Mouse (Mus musculus): ENCODE measurements around the gene Gng5. TPM values are rescaled to one million over a fixed set of nuclear protein-coding genes. Genes with fewer than 3 reads are reported as not detected.

Gng5 gene
- polyA plus RNA-seq, 1 experiment from 2014 or later = 1,024 TPM

DNA sequence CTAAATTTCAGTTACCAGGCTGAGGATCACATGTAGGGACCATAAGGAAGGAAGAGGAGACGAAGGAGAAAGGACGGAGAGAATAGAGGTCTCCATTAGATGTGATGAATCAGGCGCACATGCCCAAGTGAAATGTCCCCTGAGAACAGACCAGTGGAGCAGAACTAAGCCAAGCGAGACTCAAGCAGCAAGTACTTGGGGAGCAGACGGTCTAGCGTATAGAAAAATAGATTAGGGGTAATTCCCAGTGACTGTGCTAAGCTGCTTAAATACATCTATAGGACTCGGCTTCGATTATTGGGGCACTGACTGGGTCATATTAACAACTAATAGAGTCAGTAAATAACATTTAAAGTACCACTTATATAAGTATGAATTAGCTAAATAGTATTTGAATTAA, 4.7 kb upstream of the Gng5 start:
- 88% methylated on average over 8 of the region's 8 CpGs for WGBS
- no peak overlapping the region for H3K4me2 ChIP-seq (ENCODE audit: low read depth, low read length)
- H3K4me3 ChIP-seq (ENCODE audit: low read length) = no peak overlapping the region
- H3K27ac ChIP-seq (ENCODE audit: low read length) = no peak overlapping the region
- no peaks in the 10 kb centered on the region for H3K36me3 ChIP-seq (ENCODE audit: control insufficient read depth, insufficient read depth, low read length)
- no peaks in the 10 kb centered on the region for H3K9me3 ChIP-seq (ENCODE audit: control insufficient read depth, low read length)
- no peak overlapping the region for H3K9ac ChIP-seq (ENCODE audit: low read depth, low read length)
- H3K4me1 ChIP-seq (ENCODE audit: control insufficient read depth, insufficient read depth, low read length) = 0 out of 2 replicates have a peak, but pooled peaks cover 3% of the 10 kb centered on the region
- no peak for ATAC-seq
- H3K27me3 ChIP-seq (replicated peaks; ENCODE audit: control insufficient read depth, insufficient read depth, low read length) = no peaks in the 10 kb centered on the region

DNA sequence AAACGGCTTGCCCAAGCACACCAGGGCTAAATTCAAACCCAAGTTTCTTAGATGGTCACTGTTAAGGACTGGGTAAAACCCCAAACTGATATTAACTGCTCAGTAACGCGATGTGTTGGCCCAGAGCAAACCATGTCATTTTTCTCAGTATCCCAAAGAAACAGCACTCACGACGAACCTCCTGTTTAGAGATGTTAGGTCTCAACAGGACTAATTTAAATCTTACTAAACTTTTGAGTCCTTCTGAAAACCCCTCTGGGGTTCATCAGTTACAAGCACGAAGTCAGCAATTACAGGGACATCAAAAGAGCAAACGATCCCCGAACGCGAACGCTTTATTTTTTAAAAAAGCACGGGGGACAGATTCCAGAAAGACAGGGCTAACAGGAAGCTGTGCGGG, 618 bp upstream of the Gng5 start:
- Histone ChIP-seq H3K27ac (ENCODE audit: low read length) (peak overlapping the region; percentile 96), H3K4me2 (ENCODE audit: low read depth, low read length) (peak overlapping the region; percentile 62), H3K4me3 (ENCODE audit: low read length) (peak overlapping the region; percentile 66), H3K27me3 (replicated peaks; ENCODE audit: control insufficient read depth, insufficient read depth, low read length) (no peaks in the 10 kb centered on the region), H3K4me1 (ENCODE audit: control insufficient read depth, insufficient read depth, low read length) (peaks cover 25% of the 10 kb centered on the region), H3K9ac (ENCODE audit: low read depth, low read length) (peak overlapping the region; percentile 81), H3K36me3 (ENCODE audit: control insufficient read depth, insufficient read depth, low read length) (no peaks in the 10 kb centered on the region; the same call in 1 of the 2 replicates), H3K9me3 (ENCODE audit: control insufficient read depth, low read length) (no peaks in the 10 kb centered on the region)
- 0 out of 2 replicates have a peak, but pooled peaks have one; percentile 4 for ATAC-seq
- WGBS = 3% methylated on average over 13 of the region's 13 CpGs

DNA sequence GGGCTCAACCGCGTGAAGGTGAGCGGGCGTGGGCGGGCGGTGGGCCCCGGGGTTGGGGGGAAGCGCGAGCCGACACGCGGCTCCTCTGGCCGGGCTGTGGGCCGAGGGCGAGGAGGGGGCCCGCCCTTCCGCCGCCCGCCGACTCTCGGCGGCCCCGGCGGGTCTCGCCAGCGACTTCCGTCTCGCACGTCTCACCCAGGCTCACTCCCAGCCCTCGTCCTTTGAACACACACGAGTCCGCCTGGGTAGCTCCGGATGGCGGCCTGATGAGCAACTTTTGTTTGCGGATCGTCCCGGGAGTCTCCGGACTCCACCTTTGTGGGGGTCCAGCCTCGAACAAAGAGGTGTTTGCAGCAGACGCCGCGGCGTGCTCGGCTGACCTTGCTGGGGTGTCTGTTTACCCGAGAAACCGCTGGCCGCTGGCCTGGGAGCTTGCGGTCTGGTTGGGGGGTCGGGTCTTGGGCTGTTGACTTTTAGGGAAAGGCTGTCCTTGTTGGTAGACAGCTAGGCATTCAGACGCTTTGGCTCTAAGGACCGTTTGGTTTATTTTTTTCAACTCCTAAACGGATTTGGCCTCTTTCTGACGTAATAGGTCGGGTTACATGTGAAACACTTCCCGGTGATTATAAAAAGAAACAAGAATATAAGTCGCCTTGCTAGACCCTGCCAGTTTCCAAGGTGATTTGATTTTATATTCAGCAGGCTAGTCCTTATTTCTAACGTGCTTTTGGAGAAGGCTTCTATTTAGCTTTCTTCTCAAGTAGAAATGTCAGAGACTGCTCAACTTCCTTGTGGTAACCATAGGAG, 599 bp downstream of the Gng5 start:
- H3K9me3 ChIP-seq (ENCODE audit: control insufficient read depth, low read length) = no peaks in the 10 kb centered on the region
- WGBS = under 1% methylated on average over 50 of the region's 57 CpGs
- H3K27me3 ChIP-seq (replicated peaks; ENCODE audit: control insufficient read depth, insufficient read depth, low read length) = no peaks in the 10 kb centered on the region

DNA sequence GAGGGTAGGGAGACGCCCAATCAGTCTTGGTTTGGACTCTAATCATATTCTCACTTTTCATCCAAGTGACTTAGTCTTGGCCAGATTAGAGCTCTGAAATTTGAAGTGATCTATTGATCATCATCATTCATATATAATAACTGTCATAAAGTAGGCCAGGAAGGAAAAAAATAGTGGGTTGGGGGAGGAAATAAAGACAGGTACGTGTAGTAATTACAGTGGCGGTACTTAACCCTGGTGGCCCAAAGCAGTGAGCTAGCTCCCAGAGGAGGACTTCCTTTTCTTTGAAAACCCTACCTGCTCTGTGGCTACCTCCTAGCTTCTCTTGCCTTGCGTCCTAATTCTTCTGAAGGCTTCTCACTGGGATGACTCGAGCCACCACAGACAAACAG, 1.2 kb downstream of the Gng5 start:
- Histone ChIP-seq H3K4me3 (ENCODE audit: low read length) (peak overlapping the region; percentile 66), H3K27ac (ENCODE audit: low read length) (peak overlapping the region; percentile 85), H3K36me3 (ENCODE audit: control insufficient read depth, insufficient read depth, low read length) (peaks cover 4% of the 10 kb centered on the region), H3K27me3 (replicated peaks; ENCODE audit: control insufficient read depth, insufficient read depth, low read length) (no peaks in the 10 kb centered on the region), H3K4me2 (ENCODE audit: low read depth, low read length) (peak overlapping the region; percentile 80), H3K9ac (ENCODE audit: low read depth, low read length) (peak overlapping the region; percentile 81), H3K4me1 (ENCODE audit: control insufficient read depth, insufficient read depth, low read length) (peaks cover 25% of the 10 kb centered on the region), H3K9me3 (ENCODE audit: control insufficient read depth, low read length) (no peaks in the 10 kb centered on the region)
- 7% methylated on average over 5 of the region's 5 CpGs for WGBS
- no peak for ATAC-seq

More for the DNA sequence above, 599 bp downstream of the Gng5 start:
- no peaks in the 10 kb centered on the region; the same call in 1 of the 2 replicates for H3K36me3 ChIP-seq (ENCODE audit: control insufficient read depth, insufficient read depth, low read length)
- peak overlapping the region; percentile 85 for H3K27ac ChIP-seq (ENCODE audit: low read length)
- ATAC-seq = peak; percentile 74
- peak overlapping the region; percentile 66 for H3K4me3 ChIP-seq (ENCODE audit: low read length)
- peaks cover 25% of the 10 kb centered on the region for H3K4me1 ChIP-seq (ENCODE audit: control insufficient read depth, insufficient read depth, low read length)
- peak overlapping the region; percentile 81 for H3K9ac ChIP-seq (ENCODE audit: low read depth, low read length)
- peak overlapping the region; percentile 80 for H3K4me2 ChIP-seq (ENCODE audit: low read depth, low read length)

DNA sequence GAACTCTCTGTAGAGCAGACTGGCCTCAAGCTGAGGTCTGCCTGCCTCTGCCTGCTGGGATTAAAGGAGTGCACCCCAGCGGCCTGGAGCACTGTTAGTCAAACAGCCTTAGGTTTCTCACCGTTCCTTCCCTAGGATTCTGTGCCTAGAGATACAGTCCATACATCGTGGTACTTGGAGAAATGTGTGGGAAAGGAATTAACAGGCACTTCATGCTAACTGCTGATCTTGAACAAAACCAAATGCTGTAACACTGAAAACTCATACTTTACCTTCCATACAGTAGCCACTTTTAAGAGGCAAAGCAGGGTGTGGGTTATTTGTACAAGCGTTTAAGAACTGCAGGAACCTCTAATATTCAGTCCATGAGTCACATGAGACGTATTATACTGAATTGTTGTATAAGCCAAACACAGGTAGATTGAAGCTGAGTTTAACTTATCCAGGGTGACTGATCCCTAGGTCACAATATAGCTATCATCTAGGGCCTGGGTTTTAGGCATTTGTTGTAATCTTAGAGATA, 2.1 kb downstream of the Gng5 start:
- peaks cover 25% of the 10 kb centered on the region for H3K4me1 ChIP-seq (ENCODE audit: control insufficient read depth, insufficient read depth, low read length)
- H3K9ac ChIP-seq (ENCODE audit: low read depth, low read length) = peak overlapping the region; percentile 81
- 37% methylated on average over 5 of the region's 5 CpGs for WGBS
- no peaks in the 10 kb centered on the region for H3K9me3 ChIP-seq (ENCODE audit: control insufficient read depth, low read length)
- peak overlapping the region; percentile 80 for H3K4me2 ChIP-seq (ENCODE audit: low read depth, low read length)
- no peak for ATAC-seq
- no peak overlapping the region for H3K27ac ChIP-seq (ENCODE audit: low read length)
- H3K36me3 ChIP-seq (ENCODE audit: control insufficient read depth, insufficient read depth, low read length) = peaks cover 6% of the 10 kb centered on the region
- peak overlapping the region; percentile 66 for H3K4me3 ChIP-seq (ENCODE audit: low read length)
- H3K27me3 ChIP-seq (replicated peaks; ENCODE audit: control insufficient read depth, insufficient read depth, low read length) = no peaks in the 10 kb centered on the region

DNA sequence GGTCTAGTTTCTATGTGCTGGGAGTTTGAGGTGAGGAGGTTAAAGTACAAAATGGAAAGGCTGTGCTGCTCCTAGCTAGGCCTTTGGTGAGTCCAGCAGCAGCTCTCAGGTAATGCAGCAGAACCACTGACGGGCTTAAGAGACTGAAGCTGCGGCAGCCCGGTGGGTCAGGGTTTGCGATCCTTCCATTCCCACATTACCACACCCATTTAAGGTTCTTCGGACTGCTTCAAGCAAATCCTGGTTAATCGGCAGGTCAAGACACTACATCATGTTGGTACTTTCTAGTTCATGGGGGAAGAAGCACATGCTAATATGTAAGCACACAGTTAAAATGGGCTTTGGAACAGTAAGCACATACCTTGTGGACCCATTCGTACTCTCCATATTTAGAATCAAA, 7.1 kb downstream of the Gng5 start:
- no peak overlapping the region for H3K4me3 ChIP-seq (ENCODE audit: low read length)
- no peak overlapping the region for H3K4me2 ChIP-seq (ENCODE audit: low read depth, low read length)
- ATAC-seq = no peak
- no peak overlapping the region for H3K9ac ChIP-seq (ENCODE audit: low read depth, low read length)
- no peaks in the 10 kb centered on the region for H3K27me3 ChIP-seq (replicated peaks; ENCODE audit: control insufficient read depth, insufficient read depth, low read length)
- no peaks in the 10 kb centered on the region for H3K9me3 ChIP-seq (ENCODE audit: control insufficient read depth, low read length)
- H3K36me3 ChIP-seq (ENCODE audit: control insufficient read depth, insufficient read depth, low read length) = peaks cover 11% of the 10 kb centered on the region
- 92% methylated on average over 7 of the region's 7 CpGs for WGBS
- H3K4me1 ChIP-seq (ENCODE audit: control insufficient read depth, insufficient read depth, low read length) = peaks cover 12% of the 10 kb centered on the region
- H3K27ac ChIP-seq (ENCODE audit: low read length) = no peak overlapping the region

DNA sequence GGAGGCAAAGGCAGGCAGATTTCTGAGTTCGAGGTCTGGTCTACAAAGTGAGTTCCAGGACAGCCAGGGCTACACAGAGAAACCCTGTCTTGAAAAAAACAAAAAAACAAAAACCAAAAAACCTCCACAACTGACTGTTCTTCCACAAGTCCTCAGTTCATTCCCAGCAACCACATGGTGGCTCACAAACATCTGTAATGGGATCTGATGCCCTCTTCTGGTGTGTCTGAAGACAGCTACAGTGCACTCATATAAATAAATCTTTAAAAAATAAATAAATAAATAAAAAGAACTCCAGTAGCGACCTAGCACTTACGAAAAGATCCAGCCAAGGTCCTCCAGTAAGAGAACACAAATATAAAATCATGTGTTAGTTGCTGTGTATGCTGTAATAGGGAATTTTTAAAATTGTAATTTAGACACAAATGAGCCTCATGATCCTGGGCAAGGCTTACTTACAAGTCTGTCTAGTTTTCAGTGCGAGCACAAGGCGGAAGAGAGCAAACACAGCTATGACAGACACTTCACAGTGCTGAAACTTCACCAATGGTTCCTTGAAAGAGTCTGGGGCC, 20.7 kb downstream of the Gng5 start:
- peak overlapping the region; percentile 76 for H3K4me2 ChIP-seq (ENCODE audit: low read depth, low read length)
- 29% methylated on average over 5 of the region's 5 CpGs for WGBS
- H3K9ac ChIP-seq (ENCODE audit: low read depth, low read length) = peak overlapping the region; percentile 93
- peak overlapping the region; percentile 99 for H3K27ac ChIP-seq (ENCODE audit: low read length)
- no peaks in the 10 kb centered on the region for H3K27me3 ChIP-seq (replicated peaks; ENCODE audit: control insufficient read depth, insufficient read depth, low read length)
- peaks cover 2% of the 10 kb centered on the region; the same call in 1 of the 2 replicates for H3K4me1 ChIP-seq (ENCODE audit: control insufficient read depth, insufficient read depth, low read length)
- H3K4me3 ChIP-seq (ENCODE audit: low read length) = peak overlapping the region; percentile 86
- peaks cover 8% of the 10 kb centered on the region for H3K36me3 ChIP-seq (ENCODE audit: control insufficient read depth, insufficient read depth, low read length)
- ATAC-seq = no peak
- no peaks in the 10 kb centered on the region for H3K9me3 ChIP-seq (ENCODE audit: control insufficient read depth, low read length)

DNA sequence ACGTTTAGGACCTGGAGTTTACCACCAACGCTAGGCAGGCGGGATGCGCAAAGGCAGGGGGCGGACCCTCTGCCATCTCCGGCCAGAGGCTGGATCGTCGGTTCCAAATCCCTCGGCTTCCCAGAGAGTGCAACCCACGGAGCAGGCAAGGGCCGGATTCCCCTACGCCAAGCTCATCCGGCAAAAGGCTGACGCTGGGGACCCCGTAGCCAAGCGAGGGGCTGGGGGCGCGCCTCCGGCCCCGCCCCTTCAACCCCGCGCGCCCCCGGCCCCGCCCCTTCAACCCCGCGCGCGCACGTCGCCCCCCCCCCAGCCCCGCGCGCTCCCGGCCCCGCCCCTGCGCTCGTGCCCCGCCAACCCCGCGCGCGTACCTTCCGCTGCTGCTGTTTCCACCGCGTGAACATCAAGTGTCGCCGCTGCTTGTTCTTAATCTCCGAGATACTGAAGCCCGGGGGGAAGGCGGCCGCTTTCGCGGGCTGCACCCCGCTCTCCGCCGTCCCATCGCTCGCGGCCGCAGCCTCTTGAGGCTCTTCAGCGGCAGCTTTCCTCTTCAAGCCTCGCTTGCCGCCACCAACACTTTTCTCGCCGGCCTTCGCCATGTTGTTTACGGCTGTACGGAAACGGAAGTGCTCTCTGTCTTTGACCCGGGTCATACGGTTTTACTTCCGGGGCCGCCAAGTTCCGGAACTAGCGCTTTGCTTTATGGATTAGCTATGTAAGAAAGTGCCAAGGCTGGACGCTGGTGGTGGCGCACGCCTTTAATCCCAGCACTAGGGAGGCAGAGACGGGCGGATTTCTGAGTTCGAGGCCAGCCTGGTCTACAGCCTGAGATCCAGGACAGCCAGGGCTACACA, 21.4 kb downstream of the Gng5 start, which contains the start of gene Rpf1:
Gene Rpf1 (minus strand): TSS at position 632 of the 854 bp plus-strand sequence.
- WGBS = under 1% methylated on average over 61 of the region's 82 CpGs

More for the DNA sequence above, 21.4 kb downstream of the Gng5 start, which contains the start of gene Rpf1:
- peaks cover 8% of the 10 kb centered on the region for H3K36me3 ChIP-seq (ENCODE audit: control insufficient read depth, insufficient read depth, low read length)
- H3K9ac ChIP-seq (ENCODE audit: low read depth, low read length) = peak within 1 kb of the TSS; percentile 93
- peaks cover 2% of the 10 kb centered on the region; the same call in 1 of the 2 replicates for H3K4me1 ChIP-seq (ENCODE audit: control insufficient read depth, insufficient read depth, low read length)
- H3K9me3 ChIP-seq (ENCODE audit: control insufficient read depth, low read length) = no peaks in the 10 kb centered on the region
- peak; percentile 98 for ATAC-seq
- H3K27me3 ChIP-seq (replicated peaks; ENCODE audit: control insufficient read depth, insufficient read depth, low read length) = no peaks in the 10 kb centered on the region
- H3K27ac ChIP-seq (ENCODE audit: low read length) = peak within 1 kb of the TSS; percentile 99
- peak within 1 kb of the TSS; percentile 86 for H3K4me3 ChIP-seq (ENCODE audit: low read length)
- peak within 1 kb of the TSS; percentile 76 for H3K4me2 ChIP-seq (ENCODE audit: low read depth, low read length)
